Mouse (Mus musculus) mouse embryonic stem cell (cell line): ENCODE data around the gene Stac2.

Source experiments
- in situ Hi-C, 2 experiments: fragments of 300-500 bp; cut with MboI; formaldehyde crosslinking; loops; 1 replicate in 1 of 2; 3 replicates in 1 of 2; pipeline ENCODE4 v1.14.3; 2019 to 2020; ENCODE audit warnings: low sequenced_read_pairs in 2 of 2, low pct_unique_long_range_greater_than_20kb in 1 of 2, mixed read lengths in 1 of 2; ENCODE audit not compliant: unreplicated experiment in 1 of 2

Gene Stac2

GRCm38 (mm10) chr11:98052129-98052988 is 903 bp downstream of the Stac2 start:
- in situ Hi-C loops, result no loop called here

- in situ Hi-C loops, result no loop called here
Observed at GRCm38 (mm10) chr11:98051611-98052128, 1.6 kb downstream of the Stac2 start.

GRCm38 (mm10) chr11:98050940-98051339 is 2.3 kb downstream of the Stac2 start:
- in situ Hi-C loops, result no loop called here

- in situ Hi-C loops, result no loop called here
Observed at GRCm38 (mm10) chr11:98050520-98050815, 2.8 kb downstream of the Stac2 start.

- in situ Hi-C loops, result no loop called here
Observed at GRCm38 (mm10) chr11:98049672-98050519, 3.4 kb downstream of the Stac2 start.

GRCm38 (mm10) chr11:98047745-98048144 is 5.5 kb downstream of the Stac2 start:
- in situ Hi-C loops, result no loop called here

GRCm38 (mm10) chr11:98046466-98046865 is 6.8 kb downstream of the Stac2 start:
- in situ Hi-C loops, result no loop called here

GRCm38 (mm10) chr11:98045596-98045995 is 7.7 kb downstream of the Stac2 start:
- in situ Hi-C loops, result no loop called here

GRCm38 (mm10) chr11:98044074-98044473 is 9.2 kb downstream of the Stac2 start:
- in situ Hi-C loops, result no loop called here

- in situ Hi-C loops, result no loop called here
Observed at GRCm38 (mm10) chr11:98042741-98043140, 10.5 kb downstream of the Stac2 start.

- in situ Hi-C loops, result no loop called here
Observed at GRCm38 (mm10) chr11:98040975-98041374, 12.3 kb downstream of the Stac2 start.

- in situ Hi-C loops, result no loop called here
Observed at GRCm38 (mm10) chr11:98037871-98038270, 15.4 kb downstream of the Stac2 start.

GRCm38 (mm10) chr11:98035977-98036377 is 17.3 kb downstream of the Stac2 start:
- in situ Hi-C loops, result no loop called here

- in situ Hi-C loops, result no loop called here
Observed at GRCm38 (mm10) chr11:98034840-98035239, 18.4 kb downstream of the Stac2 start.

GRCm38 (mm10) chr11:98034061-98034460 is 19.2 kb downstream of the Stac2 start:
- in situ Hi-C loops, result no loop called here

- in situ Hi-C loops, result no loop called here
Observed at GRCm38 (mm10) chr11:98031443-98031770, 21.9 kb downstream of the Stac2 start.

- in situ Hi-C loops, result no loop called here
Observed at GRCm38 (mm10) chr11:98030701-98031442, 22.4 kb downstream of the Stac2 start.

- in situ Hi-C loops, result no loop called here
Observed at GRCm38 (mm10) chr11:98027785-98028184, 25.5 kb downstream of the Stac2 start.

- in situ Hi-C loops, result no loop called here
Observed at GRCm38 (mm10) chr11:98027297-98027688, 26.0 kb downstream of the Stac2 start.
